Mouse (Mus musculus) thymus, postnatal 25 days (tissue): ENCODE results near the gene Dab1.

Experiments used
- DNase-seq: peaks from one replicate; pipeline ENCODE4 v3.0.0; 2022

The Dab1 gene

DNA sequence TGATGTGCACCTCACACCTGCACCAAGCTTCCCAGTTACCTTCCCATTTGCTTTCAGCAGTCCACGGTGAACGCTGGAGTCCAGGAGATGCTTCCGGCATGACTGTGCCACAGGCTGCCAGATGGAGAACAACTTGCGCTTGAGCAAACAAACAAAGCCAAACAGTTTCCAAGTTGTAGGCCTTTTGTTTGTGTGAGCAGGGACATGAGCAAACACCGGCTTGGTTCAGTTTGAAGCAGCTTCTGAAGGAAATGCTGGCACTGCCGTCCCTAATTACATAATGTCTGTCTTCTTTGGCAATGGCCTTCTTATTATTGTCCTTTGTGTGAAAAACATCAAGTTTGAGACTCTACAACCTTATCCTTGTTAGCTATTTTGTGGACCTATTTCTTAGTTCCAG, 664.7 kb downstream of the Dab1 start:
- DNase-seq, result no peak

DNA sequence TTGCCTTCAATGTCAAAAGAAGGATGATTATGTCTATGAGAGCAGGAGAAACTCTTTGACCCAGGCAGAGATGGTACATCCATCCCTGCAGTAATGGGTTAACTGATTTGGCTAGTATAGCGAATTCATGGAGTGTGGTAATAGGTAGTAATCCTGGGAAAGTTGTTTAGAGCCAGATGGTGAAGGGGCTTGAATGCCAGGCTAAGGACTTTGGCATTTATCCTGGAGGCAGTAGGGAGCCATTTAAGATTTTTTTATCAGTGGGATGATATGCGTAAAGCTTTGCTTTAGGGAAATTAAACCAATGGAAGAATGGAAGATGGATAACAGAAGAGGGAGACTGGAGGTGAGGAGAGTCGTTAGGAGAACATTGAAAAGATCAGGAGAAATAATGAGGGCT, 669.2 kb downstream of the Dab1 start:
- no peak for DNase-seq

DNA sequence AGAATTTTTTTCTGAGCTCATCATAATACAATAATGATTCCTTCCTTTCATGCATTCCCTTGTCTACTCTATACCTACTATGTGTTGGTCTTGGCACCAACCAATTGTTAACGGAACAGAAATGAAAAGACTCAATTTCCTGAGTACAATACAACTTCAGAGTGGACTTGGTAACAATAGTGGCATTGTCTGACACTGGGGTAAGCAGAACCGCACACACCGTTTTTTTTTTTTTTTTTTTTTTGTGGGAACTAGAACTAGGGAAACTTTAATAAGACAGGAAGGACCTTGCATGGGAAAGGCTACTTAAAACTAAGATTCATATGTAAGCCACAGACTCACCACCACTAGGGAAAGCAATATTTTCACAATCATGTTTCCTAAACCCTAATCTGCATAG, 682.6 kb downstream of the Dab1 start:
- no peak for DNase-seq

DNA sequence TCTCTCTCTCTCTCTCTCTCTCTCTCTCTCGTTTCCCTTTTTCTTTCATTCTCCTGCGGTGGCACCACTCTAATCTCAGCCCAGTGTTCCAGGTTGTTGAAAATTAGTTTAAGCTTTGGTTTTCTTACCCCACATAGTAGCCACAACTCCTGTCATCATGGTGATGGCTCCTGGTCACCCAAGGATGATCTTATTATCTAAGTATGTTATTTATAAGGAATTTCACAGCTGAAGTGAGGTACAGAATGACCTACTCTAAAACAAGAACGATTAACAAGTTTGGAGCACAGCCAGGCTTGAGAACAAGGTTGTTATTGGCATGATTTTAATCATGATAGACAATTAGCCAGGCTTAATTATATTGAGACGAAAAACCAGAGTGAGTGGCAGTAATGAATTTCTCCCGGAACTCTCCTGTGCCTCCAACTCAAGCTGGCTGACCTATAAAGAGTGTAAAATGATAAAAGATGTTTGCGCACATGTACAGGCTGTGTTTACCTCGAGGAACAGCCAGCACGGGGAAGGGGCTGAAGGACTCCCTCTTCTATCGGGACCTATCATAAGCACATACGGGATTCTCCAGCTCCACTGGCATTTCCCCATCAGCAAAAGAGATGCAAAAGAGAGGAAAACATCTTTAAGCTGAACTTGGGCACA, 684.0 kb downstream of the Dab1 start:
- DNase-seq, result no peak

DNA sequence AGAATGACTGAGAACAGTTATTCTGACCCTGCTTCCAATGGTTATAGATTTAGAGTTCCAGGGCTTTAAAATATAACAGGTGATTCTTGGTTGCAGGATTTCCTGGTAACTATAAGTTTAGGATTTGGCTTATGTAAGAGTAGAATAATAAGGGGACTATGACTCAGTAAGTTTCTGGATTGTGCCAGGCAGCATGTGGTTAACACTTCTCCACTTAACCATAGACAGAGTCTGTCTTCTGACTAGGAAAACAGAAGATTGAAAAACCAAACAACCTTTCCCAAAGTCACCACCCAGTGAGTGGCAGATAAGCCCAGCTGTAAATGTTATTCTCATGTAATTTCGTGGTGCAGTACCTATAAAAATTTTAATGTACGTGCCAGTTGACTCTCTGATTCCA, 688.6 kb downstream of the Dab1 start:
- DNase-seq, result no peak

DNA sequence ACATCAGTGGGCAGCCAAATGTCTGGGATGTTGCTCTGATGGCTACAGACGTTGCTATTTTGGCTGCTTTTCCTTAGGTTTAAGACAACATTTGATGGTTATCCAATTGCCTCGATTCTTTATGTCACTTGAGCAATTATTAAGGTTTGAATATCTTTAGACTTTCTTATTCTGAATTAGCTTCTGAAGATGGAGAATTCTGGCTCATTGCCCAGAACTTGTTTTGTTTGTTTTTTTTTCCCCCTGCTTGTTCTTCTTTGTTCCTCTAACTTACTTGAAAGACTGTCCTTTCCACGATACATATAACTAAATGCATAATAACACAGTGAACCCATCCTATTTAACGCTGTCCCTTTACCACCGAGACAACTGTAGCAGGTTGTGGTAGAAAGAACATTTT, 707.1 kb downstream of the Dab1 start:
- no peak for DNase-seq

DNA sequence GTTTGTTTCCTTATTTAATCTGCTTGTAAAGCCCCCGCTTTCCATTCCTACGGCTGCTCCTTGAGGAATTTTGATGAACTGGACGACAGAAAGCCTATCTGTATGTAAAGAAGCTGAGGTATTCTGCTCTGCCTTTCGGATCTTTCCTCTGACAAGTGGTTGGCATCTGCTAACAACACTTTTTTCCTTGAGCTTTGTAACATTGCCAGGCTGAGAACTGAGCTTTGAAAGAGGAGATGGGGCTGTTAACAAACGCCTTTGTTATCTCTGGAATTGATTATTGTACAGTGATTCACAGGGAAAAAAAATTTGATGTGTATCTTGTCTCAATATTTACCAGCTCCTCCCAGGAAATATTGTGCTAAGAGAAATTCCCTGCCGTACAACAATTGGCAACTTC, 712.7 kb downstream of the Dab1 start:
- DNase-seq, result no peak

DNA sequence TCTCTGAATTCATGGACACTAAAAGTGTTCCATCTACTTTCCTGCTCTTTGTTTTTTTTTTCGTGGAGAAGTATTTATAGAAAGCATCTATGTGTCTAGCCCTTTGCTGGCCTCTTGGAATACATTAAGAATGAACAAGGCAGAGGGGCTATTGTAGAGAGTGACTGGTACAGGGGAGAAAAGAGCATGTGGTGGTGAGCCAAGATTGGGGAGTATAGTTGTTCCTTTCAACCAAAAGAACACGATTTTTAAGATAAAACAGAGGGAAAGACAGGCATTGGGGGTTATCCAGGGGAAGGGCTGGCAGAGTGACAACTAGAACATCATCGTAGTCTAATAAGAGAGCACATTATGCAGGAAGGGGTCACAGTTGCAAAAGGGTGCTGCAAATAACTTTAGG, 713.2 kb downstream of the Dab1 start:
- no peak for DNase-seq

DNA sequence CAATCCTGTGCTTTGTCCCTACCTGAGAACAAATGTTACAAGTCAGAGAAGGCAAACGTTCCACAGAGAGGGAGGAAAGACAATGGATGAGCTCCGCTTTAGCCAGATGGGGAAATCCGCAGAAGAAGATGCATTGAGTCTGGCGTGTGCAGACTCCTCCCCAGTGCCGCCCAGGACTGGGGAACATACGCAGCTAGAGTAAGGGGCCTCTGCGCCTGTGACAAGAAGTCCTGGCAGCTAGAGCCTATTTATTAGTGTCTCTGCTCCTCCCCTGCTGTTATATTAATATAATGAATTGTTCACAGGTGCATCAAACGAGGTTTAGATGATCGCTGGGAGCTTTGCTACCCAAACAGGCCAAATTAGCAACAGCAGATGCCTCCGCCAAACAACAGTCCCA, 718.1 kb downstream of the Dab1 start:
- no peak for DNase-seq

DNA sequence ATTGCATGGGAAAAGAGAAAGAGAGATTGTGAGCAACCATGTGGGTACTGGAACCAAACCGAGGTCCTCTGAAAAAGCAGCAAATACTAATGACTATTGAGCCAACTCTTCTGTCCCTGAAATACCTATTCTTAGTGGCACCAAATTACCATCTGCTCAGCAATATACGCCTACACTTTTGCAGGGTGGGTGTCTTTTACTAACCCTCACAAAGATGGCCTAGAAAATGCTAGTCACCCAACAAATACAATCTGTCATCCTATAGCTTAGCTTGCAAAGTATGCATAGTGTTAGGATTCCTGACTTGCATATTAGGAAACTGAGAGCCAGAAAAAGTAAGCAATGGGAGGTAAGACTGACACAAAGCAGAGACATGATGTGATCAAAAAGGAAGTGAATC, 719.2 kb downstream of the Dab1 start:
- no peak for DNase-seq

DNA sequence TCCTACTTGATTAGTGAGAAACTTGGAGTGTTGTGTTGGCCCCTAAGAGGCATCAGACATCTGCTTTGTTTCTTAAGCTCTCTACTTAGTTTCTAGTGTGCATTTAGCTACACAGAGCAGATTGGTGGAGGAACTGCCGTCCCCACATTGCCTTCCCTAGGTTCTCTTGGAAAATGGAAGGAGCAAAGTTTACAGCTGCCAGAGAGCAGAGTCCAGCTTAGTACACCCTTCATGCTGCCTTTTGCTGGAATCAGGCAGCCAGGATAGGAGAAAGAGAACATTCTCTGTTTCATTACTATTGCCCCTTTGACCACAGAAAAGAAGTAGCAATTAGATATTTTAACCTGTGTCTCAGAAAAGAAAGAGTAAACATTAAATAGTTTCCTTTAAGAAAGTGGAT, 742.2 kb downstream of the Dab1 start:
- DNase-seq, result no peak

DNA sequence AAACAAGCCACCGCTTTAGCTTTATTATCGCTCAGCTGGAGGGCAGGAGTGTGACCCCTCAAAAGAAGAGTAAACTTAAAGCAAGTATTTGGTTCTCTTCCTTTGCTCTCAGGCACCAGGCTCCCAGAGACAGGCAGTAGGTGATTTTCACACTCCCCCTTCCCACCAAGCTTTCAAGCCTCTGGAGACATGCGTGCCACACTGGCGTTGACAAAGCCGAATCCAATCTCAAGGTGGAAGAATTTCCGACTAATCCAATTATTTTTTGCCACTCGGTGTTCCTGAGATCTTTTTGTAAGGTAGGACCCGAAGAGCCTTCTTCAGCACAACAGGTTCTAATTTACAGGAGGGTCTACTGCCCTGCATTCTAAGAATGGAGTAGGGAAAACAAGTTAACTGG, 747.3 kb downstream of the Dab1 start:
- DNase-seq, result no peak

DNA sequence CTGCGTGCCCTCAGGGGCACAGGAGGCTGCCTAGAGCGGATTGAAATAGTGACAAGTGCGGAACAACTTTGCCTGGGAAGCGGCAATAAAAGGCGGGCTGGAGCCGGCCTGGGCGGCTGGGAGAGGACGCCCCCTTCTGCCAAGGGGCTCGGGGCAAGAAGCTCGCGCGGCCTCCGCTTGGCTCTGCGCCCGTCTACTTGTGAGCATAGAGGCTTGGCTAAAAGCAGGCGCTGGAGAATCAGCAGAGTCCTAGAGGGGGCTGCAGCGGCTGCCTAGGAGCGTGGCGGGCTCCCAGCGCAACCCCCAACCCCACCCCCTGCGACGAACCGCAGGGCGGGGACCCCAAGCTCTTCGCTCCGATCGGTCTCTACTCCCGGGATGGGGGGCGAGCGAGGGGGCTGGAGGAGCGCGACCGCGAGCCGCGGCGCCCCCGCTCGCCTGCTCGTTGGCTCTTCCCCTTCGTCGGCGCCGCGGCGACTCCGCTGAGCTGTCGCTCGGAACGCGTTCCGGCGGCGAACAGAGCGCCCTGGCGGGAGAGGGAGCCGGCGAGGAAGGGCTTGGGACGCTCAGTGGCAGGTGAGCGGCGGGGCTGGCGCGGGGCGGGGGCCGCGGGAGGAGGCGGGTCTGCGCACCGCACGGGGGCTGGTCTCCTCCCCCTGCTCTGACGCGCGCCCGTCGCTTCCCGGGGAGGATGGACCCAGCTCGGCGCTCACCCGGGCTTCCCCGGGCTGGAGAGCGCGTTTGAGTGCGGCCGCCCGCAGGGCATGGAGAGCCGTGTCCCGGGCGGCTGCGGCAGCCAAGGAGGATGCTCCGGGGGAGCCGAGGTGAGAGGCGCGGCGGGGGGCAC, 748.0 kb downstream of the Dab1 start:
- no peak for DNase-seq

DNA sequence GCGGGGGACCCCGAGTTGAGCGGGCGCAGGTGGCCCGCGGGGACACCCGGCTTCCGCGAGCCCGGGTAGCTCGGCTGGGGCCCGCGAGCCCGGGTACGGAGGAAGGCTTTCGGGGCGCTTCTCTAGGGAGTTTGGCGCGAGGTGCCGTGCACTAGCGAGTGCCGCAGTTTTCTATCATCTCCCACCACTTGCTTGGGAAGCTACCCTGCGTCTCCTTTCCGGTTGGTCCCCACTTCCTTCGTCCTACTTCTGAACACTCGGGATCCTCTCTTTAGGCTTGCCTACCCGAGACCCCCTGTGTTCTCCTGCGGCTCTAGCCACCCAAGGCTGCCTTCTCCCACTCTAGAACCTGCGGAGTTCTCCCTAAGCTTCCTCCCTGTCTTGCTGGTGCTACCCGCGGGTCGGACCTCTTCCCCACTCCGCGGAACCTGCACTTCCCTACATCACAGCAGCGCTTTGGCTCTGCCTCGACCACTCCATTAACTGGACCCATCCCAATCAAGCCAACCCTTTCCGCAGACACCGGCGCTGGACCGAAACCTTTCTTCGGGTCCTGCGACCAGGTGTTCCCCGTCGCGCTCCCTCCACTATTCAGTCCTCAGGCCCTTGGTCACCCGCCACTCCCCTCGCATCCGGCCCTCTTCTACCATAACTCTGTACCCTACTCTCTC, 748.7 kb downstream of the Dab1 start:
- DNase-seq, result no peak

DNA sequence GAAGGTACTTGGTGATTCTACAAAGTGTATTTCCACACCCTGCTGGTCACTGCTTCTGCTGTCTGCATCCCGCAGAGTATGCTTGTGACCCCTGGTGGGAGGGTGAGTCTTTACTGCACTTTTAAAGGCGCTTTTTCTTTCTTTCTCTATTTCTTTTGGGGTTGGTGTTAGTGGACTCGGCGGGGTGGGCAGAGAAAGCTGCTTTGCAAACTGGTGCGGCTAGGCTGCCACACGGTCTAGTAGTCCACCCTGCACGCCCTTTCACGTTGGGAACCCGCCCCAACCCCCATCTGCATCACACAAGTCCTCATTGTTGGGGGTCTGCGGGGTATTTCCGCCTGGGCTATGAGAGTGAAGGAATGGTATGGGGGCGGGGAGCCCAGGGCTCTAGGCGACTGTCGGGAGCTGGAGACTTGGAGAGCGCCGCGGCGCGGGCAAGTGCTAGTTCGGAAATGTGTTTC, 749.4 kb downstream of the Dab1 start:
- no peak for DNase-seq

DNA sequence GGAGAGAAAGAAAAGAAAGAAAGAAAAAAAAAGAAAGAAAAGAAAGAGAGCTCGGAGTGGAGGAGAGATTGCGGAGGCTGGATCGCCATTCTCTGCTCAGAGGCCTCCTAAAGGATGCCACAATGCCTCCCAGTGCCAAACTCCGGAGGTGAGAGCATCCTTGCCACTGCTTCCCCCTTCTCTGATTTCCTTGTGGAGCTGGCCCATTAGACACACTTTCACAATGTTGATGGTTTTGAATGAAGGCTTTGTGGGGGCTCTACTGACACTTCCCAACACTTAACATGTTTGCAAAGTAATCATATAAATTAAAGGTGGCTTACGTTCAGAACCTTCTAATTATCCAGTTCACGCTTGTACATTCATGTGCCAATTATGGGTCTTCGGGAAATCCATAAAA, 749.9 kb downstream of the Dab1 start:
- no peak for DNase-seq

DNA sequence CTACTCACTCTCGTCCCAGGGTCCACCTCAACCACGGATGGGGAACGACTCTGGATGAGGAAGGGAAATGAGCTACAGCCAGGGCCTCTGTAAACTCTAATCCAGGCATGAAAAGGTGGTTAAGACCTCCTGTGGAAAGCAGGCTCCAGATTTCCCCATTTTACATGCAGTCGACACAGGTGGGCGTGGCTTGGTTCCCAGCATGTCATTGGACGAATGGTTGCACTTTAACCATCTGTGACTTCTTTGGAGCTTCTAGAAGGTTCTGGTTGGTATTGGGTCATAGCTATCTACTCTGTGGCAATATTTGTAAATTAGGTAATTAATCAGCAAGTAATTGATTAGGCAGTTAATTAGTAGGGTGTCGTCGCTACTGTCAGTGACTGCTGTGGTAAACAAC, 752.0 kb downstream of the Dab1 start:
- DNase-seq, result no peak

DNA sequence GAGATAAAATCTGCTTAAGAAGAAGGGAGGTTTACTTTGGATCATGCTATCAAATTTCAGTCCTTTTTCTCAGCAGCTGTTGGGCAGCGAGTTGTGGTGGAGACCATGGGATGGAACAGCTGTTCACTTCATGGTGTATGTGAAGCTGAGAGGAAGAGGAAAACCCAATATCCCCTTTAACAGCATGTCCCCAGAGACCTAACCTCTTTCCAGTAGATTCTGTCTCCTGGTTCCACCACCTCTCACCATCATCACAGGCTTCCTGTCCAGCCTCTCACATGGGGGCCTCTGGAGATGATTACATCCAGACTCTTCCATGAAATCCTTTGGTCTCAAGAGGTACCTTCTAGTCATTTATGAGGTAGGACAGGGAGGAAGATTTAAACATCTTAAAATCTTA, 755.0 kb downstream of the Dab1 start:
- DNase-seq, result no peak

DNA sequence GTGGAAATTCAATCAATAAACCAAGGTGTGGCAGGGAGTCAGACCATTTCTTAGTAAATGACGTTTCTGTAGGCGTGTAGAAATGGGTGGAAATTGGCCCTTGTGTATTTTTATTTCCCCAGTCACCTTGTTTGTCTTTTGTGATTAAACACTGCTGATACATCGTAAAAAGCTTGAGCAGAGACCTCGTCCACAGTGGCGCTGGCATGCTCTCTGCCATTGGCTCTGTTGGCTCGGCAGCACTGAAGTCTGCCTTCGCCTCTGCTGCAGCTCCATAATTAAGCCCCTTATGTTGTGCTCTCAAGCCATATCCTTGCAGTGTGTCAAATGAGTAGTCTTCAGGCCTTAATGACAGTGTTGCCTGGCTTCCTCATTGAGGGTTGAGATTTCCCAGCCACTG, 765.5 kb downstream of the Dab1 start:
- DNase-seq, result no peak

DNA sequence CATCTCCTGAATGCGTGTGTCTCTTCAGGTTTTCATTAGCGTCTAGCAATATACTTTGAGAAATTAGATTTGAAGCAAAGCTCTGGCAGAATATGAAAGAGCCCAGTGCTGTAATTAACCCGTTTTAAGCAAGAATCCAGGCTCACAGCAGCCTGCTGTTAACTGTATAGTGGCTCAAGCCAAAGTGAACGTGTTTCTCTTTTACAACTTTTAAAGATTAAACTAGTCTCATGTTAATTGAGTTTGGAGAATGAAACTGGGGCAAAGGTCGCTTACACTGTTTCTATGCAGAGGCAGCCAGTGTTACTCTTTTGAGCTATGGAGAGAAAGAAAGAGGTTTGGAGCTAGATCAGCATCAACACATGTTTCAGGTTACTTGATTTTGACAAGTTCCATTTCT, 766.1 kb downstream of the Dab1 start:
- no peak for DNase-seq

DNA sequence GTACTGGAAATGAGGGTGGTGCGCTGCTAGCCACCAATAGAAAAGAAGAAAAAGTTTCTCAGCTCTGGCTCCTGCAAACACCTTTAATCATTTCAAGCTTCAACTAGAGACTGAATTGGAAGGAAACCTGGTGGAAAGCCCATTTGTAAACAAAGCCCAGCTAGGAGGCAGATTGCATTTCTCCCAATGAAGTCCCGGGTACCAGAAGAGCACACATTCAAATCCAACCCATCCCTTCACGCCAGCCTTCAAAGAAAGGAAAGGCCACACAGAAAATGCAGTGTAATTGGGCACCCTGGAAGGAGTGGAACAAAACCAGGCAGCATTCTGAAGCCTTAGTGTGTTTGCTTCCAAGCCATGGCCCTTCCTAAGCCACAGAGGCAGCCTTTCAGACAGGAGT, 776.4 kb downstream of the Dab1 start:
- DNase-seq, result no peak

DNA sequence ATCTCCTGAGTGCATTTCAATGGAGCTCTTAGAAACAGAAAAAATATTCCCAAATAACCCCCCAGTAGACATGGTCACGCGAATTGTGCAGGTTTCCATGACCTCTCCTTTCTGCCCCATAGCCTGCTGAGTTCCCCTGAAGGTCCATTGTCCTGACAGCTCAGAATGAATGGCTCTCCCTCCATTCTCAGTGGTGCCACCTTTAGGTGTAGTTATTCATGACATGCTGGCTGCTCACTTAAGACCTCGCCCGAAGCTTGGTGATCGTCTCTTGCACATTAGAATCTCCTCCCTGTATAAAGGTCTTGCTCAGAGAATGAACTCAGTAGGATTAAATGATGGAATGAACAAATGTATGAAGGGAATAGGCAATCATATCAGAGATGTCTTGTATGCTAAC, 776.9 kb downstream of the Dab1 start:
- DNase-seq, result no peak

DNA sequence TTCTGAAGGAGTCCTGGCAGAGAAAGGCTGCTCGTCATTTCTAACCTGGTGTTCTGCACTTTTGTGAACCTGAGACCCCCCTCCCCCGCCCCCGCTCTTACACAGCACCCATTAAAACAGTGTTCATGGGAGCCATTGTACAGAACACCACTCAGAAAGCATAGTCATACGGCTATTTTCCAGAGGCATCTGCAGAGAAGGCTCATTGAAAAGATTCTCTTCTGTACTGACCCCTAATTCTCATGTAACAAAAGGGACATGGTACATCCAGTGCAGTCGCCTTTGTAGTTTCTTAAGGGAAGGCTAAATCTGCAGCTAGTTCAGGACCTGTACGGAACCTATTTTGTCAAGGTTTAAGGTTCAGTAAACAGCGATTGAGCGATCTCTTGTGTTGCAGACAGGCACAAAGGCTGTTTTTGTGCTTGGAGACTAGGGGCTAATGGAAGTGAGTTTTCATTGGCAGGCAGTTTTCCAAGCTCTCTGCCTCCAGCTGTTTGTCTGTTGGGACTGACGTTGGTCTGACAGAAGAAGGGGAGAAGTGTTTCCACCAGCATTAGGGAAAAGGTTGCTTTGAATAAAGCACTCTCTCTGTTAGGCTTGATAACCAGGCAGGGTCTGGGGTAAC, 780.1 kb downstream of the Dab1 start:
- DNase-seq, result no peak

DNA sequence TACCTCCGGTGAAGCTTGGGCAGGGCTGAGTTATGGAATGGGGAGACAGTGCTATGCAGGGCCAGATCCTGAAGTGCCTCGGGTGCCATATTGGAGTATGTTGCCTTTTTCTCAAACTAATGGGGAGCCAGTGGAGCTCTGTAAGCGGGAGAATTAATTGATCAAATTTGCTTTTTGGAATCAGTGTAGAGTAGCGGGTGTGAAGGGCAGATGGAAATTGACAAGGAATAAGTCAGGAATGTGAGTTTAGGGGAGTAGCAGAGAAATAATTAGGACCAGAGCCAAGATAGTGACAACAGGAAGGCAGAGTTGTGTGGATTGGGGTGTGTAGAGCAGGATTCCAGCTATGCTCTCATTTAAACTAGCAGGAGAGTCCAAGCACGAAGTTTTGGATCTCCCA, 784.9 kb downstream of the Dab1 start:
- no peak for DNase-seq
